Mouse (Mus musculus) kidney, postnatal 0 days (tissue): ENCODE measurements around the gene BC004004. TPM values are rescaled to one million over a fixed set of nuclear protein-coding genes. Genes with fewer than 3 reads are reported as not detected.
"Not testable (repeated sequence)": the region's sequence is repeated elsewhere in the genome, so short reads cannot be mapped to it uniquely, and the experiment has no call there.

Experiments
- ATAC-seq: fragments of 200-750 bp; cut with Nextera tagmentation; replicated peaks from 2 replicates; pipeline ENCODE4 v1.8.0; 2017; ENCODE audit warnings: low read depth, moderate number of reproducible peaks, moderate TSS enrichment, moderate library complexity; ENCODE audit not compliant: low FRiP score
- DNase-seq: peaks from one replicate; pipeline ENCODE4 v3.0.0-alpha.2; 2016; ENCODE audit warnings: low spot score
- H3K27ac ChIP-seq: fragments of 300-500 bp; sonication (generic); 2 replicates; pipeline ENCODE4 v1.5.1; 2014; ENCODE audit warnings: mild to moderate bottlenecking
- H3K27me3 ChIP-seq: fragments of 300-500 bp; sonication (generic); 2 replicates; pipeline ENCODE4 v1.6.1; 2014; ENCODE audit warnings: low read length, mixed read lengths; ENCODE audit not compliant: insufficient read depth
- H3K36me3 ChIP-seq: fragments of 300-500 bp; sonication (generic); 2 replicates; pipeline ENCODE4 v1.6.1; 2014; ENCODE audit warnings: low read length, mixed read lengths; ENCODE audit not compliant: insufficient read depth
- H3K4me1 ChIP-seq: fragments of 300-500 bp; sonication (generic); replicated peaks from 2 replicates; pipeline ENCODE4 v1.6.1; 2014; ENCODE audit warnings: antibody characterized with exemption, low read length, mixed read lengths; ENCODE audit not compliant: insufficient read depth
- H3K4me2 ChIP-seq: fragments of 300-500 bp; sonication (generic); 2 replicates; pipeline ENCODE4 v1.6.1; 2014; ENCODE audit warnings: mild to moderate bottlenecking, low read length, moderate library complexity, mixed read lengths
- H3K4me3 ChIP-seq: fragments of 300-500 bp; sonication (generic); replicated peaks from 2 replicates; pipeline ENCODE4 v1.5.1; 2014; ENCODE audit warnings: low read depth, low read length
- H3K9ac ChIP-seq: fragments of 300-500 bp; sonication (generic); 2 replicates; pipeline ENCODE4 v1.6.1; 2014; ENCODE audit warnings: low read depth, low read length
- H3K9me3 ChIP-seq: fragments of 300-500 bp; sonication (generic); replicated peaks from 2 replicates; pipeline ENCODE4 v1.6.1; 2016; ENCODE audit warnings: low read length, inconsistent platforms, mixed read lengths
- CTCF ChIP-seq: IDR thresholded peaks from 2 replicates; pipeline ENCODE4 v1.5.1; 2016; ENCODE audit warnings: antibody characterized with exemption, low read depth, mild to moderate bottlenecking, moderate library complexity
- WGBS: fragments of 180-500 bp; shearing (Covaris S2); extraction: QIAGEN DNeasy Blood & Tissue Kit; methylation state at CpG from one replicate; pipeline ENCODE4 v1.1.7; 2014; 5-methylcytosine and 5-hydroxymethylcytosine counted together
- polyA plus RNA-seq: library from polyadenylated mRNA; unstranded; fragments of >200 nt; fragmentation: Nextera tagmentation; extraction: Ambion mirVana; gene quantifications from 2 replicates; pipeline ENCODE4 v1.2.1, GENCODE M21; 2015

Gene BC004004
- polyA plus RNA-seq, 1 experiment from 2014 or later, result 131 TPM

DNA sequence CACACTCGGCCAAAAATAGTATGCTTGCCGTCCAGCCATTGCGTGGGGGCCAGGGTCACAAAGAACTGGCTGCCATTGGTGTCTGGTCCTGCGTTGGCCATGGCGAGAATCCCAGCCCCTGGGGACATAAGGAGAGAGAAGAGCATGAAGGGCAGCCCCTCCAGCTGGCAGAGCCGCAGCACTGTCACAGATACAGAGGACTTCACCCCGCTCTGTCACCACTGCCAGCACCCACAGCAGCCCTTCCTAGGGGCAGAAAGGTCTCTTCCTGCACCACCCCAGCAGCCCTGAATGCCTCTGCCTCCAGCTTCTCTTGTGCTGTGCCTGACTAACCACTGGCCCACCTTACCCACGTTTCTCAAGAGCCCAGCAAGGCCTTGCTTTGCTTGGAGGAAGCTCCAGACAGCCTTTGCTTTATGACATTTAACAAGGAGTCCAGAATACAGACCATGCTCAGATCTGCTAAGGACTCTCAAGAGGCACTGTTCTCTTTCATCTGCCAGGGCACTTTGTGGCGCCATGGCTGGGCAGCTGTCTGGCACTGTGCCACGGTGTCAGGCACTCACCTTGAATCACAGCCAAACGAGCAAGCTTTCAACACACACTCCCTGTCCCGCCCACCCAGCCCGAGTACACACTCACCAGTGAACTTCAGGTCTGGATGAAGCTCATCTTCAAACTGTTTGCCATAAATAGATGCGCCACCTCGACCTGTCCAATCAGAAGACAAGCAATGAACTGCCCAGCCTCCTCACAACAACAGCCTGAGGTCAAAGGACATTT, 16.8 kb upstream of the BC004004 start:
- no peak overlapping the region for H3K4me3 ChIP-seq
- no peaks in the 10 kb centered on the region for H3K27me3 ChIP-seq
- no peak for TF ChIP-seq CTCF
- WGBS, result 69% methylated on average over 15 of the region's 15 CpGs
- peak; percentile 44 for ATAC-seq
- no peak overlapping the region for H3K27ac ChIP-seq
- no peak overlapping the region for H3K4me2 ChIP-seq
- H3K9ac ChIP-seq, result no peak overlapping the region
- H3K36me3 ChIP-seq, result peaks cover 14% of the 10 kb centered on the region; the same call in 1 of the 2 replicates
- peak; percentile 28 for DNase-seq
- H3K9me3 ChIP-seq, result no peaks in the 10 kb centered on the region
- H3K4me1 ChIP-seq, result peaks cover 6% of the 10 kb centered on the region; the same call in 1 of the 2 replicates

DNA sequence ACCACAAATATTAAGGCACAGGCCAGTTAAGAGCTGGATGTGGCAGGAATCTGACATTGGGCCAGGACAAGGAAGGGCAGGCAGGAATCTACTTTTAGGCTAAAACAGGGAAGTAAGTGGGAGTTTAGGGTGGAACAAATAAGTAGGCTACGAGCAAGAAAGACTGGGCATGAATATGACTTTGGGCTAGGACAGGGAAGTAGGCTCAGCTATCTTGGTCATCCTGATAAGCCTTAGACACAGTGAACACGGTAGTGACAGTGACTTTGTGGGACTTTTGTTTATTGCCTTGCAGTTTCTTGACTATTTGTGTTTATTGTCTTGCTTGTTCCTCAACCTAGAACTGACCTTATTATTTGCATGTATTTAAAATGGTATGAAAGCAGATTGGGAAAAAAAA, 15.4 kb upstream of the BC004004 start:
- H3K4me3 ChIP-seq, result no peak overlapping the region
- H3K36me3 ChIP-seq, result peaks cover 18% of the 10 kb centered on the region
- H3K9me3 ChIP-seq, result no peaks in the 10 kb centered on the region
- no peak overlapping the region for H3K9ac ChIP-seq
- no peak overlapping the region for H3K4me2 ChIP-seq
- no peaks in the 10 kb centered on the region for H3K27me3 ChIP-seq
- no peak for DNase-seq
- peaks cover 6% of the 10 kb centered on the region; the same call in 1 of the 2 replicates for H3K4me1 ChIP-seq
- ATAC-seq, result no peak
- no peak overlapping the region for H3K27ac ChIP-seq
- no peak for TF ChIP-seq CTCF
- WGBS, result 87% methylated on average over 2 of the region's 2 CpGs

- H3K27me3 ChIP-seq, result no peaks in the 10 kb centered on the region
- ATAC-seq (no peak), DNase-seq (no peak)
- H3K36me3 ChIP-seq, result peaks cover 22% of the 10 kb centered on the region
- H3K4me3 ChIP-seq, result no peak overlapping the region
- H3K4me2 ChIP-seq, result no peak overlapping the region
- H3K9ac ChIP-seq, result no peak overlapping the region
- TF ChIP-seq CTCF, result no peak
- peaks cover 6% of the 10 kb centered on the region; the same call in 1 of the 2 replicates for H3K4me1 ChIP-seq
- no peaks in the 10 kb centered on the region for H3K9me3 ChIP-seq
- H3K27ac ChIP-seq, result no peak overlapping the region
- WGBS, result 46% methylated on average over 9 of the region's 9 CpGs
Observed at GRCm38 (mm10) chr17:29253684-29254083, 14.9 kb upstream of the BC004004 start.

DNA sequence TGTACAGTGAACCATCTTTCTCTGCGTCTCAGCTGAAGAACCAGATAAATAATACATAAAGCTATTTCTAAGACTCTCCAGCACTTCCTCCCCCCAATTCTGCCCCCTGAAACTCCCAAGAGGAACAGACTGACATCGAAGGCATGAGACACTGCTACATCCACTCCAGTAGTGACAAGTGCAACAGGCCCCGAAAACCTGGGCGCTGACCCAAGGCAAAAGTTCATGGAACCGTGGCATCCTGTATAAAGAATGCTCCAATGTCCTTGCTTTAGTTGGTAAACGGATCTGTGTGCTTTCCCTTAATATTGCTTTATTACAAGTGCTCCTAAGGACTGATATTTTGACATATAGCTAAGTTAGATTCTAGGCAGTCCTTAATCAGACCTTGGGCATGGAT, 13.8 kb upstream of the BC004004 start:
- not testable (repeated sequence) for ATAC-seq, H3K27me3 ChIP-seq, H3K27ac ChIP-seq, DNase-seq, H3K9me3 ChIP-seq, H3K4me3 ChIP-seq, H3K4me1 ChIP-seq, H3K4me2 ChIP-seq, H3K9ac ChIP-seq
- H3K36me3 ChIP-seq, result peaks cover 22% of the 10 kb centered on the region
- WGBS, result 50% methylated on average over 6 of the region's 6 CpGs

DNA sequence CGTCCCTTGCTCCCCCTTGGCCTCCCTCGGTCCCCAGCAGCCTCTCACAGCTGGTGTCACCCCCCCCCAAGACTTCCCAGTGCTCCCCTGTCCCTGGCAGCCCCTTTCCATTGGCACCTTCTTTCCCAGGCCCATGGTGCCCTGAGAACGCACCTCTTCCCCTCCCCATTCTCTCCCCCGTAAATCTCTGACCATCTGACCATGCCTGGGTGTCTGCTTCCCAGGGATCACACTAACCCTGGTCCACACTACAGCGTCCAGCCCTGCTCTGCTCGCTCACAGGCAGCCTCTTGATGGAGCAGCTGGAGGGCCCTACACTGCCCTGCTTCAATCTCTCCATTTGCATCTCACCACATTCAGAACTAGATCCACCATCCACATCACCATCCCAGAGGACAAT, 12.1 kb upstream of the BC004004 start:
- Histone ChIP-seq H3K9me3 (no peaks in the 10 kb centered on the region), H3K9ac (no peak overlapping the region), H3K36me3 (peaks cover 12% of the 10 kb centered on the region), H3K4me3 (no peak overlapping the region), H3K27me3 (no peaks in the 10 kb centered on the region), H3K27ac (peak overlapping the region; percentile 21; the same call in 1 of the 2 replicates), H3K4me2 (no peak overlapping the region), H3K4me1 (peaks cover 6% of the 10 kb centered on the region; the same call in 1 of the 2 replicates)
- no peak for TF ChIP-seq CTCF
- ATAC-seq (no peak), DNase-seq (no peak)
- 47% methylated on average over 6 of the region's 6 CpGs for WGBS

DNA sequence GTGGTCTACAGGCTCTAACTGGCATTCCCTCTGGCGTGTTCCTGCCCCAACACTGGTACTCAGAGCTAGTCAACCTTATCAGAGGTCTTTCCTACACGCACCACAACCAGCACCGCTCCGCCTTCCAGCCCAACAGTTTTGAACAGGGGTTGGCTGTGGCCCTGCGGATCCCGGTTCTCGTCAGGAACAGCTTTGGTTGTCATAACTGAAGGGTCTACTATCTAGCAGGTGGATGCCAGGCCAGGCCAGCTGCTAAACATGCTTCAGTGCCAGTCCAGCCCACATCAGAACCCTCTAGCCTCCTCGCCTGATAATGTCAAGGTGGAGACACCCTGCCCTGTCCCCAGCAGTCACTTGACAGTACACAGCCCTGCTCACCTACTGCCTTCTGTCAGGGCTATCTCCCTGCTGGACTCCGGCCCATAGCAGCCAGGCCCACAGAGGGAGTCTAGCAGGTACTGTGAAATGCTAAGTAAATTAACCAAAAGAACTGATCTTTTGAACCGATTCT, 11.5 kb upstream of the BC004004 start:
- Histone ChIP-seq H3K4me2 (no peak overlapping the region), H3K36me3 (peaks cover 13% of the 10 kb centered on the region), H3K4me3 (no peak overlapping the region), H3K4me1 (peaks cover 10% of the 10 kb centered on the region; the same call in 1 of the 2 replicates), H3K9ac (no peak overlapping the region), H3K27ac (peak overlapping the region; percentile 21; the same call in 1 of the 2 replicates), H3K27me3 (no peaks in the 10 kb centered on the region), H3K9me3 (no peaks in the 10 kb centered on the region)
- DNase-seq (no peak), ATAC-seq (0 out of 2 replicates have a peak, but pooled peaks have one; percentile 5)
- WGBS, result 59% methylated on average over 10 of the region's 10 CpGs
- no peak for TF ChIP-seq CTCF
